Mouse (Mus musculus) midbrain, embryonic 10.5 days (tissue): ENCODE results near the gene Fgd3. TPM values are rescaled to one million over a fixed set of nuclear protein-coding genes. Genes with fewer than 3 reads are reported as not detected.

Source experiments
- DNase-seq: peaks from one replicate; pipeline ENCODE4 v3.0.0-alpha.2; 2017; ENCODE audit warnings: low spot score
- H3K27ac ChIP-seq: fragments of 300-500 bp; sonication (generic); replicated peaks from 2 replicates; pipeline ENCODE4 v1.5.1; 2016; ENCODE audit warnings: mild to moderate bottlenecking
- H3K27me3 ChIP-seq: fragments of 300-500 bp; sonication (generic); 2 replicates; pipeline ENCODE4 v1.6.1; 2016; ENCODE audit warnings: low read depth, mild to moderate bottlenecking; ENCODE audit not compliant: poor library complexity, severe bottlenecking
- H3K36me3 ChIP-seq: fragments of 300-500 bp; sonication (generic); 2 replicates; pipeline ENCODE4 v1.6.1; 2016; ENCODE audit warnings: mild to moderate bottlenecking, moderate library complexity
- H3K4me1 ChIP-seq: fragments of 300-500 bp; sonication (generic); 2 replicates; pipeline ENCODE4 v1.6.1; 2016
- H3K4me3 ChIP-seq: fragments of 300-500 bp; sonication (generic); 2 replicates; pipeline ENCODE4 v1.5.1; 2016; ENCODE audit warnings: mild to moderate bottlenecking, moderate library complexity
- H3K9me3 ChIP-seq: fragments of 300-500 bp; sonication (generic); replicated peaks from 2 replicates; pipeline ENCODE4 v1.6.1; 2016; ENCODE audit warnings: mild to moderate bottlenecking
- WGBS: fragments of 180-500 bp; shearing (Covaris S2); methylation state at CpG from one replicate; pipeline ENCODE4 v1.1.7; 2016; 5-methylcytosine and 5-hydroxymethylcytosine counted together
- polyA plus RNA-seq: library from polyadenylated mRNA; unstranded; fragments of >200 nt; fragmentation: Nextera tagmentation; extraction: Ambion mirVana; gene quantifications from 2 replicates; pipeline ENCODE4 v1.2.1, GENCODE M21; 2016

Gene Fgd3
- polyA plus RNA-seq, 1 experiment from 2014 or later = 1.1 TPM

DNA sequence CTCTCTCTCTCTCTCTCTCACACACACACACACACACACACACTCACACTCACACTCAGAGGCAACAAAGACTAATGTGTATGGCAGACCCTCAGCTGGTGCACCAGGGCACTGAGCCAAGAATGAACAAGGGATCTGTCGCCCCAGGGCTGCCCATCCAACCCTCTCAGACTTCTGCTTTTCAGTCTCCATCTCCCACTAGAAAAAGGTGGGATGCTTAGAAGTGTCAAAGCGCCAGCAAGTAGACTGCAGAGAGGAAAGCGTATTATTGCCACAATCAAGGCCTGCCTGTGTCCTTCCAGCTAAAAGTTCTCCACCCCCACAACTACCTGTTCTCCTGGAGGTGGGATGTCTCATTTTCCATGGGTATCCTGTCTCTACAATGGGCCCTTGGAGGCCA is 105.7 kb downstream of the Fgd3 start:
- H3K9me3 ChIP-seq = no peaks in the 10 kb centered on the region
- DNase-seq = no peak
- peaks cover 74% of the 10 kb centered on the region for H3K4me1 ChIP-seq
- peaks cover 50% of the 10 kb centered on the region for H3K27me3 ChIP-seq
- no peak overlapping the region for H3K27ac ChIP-seq
- no peaks in the 10 kb centered on the region for H3K36me3 ChIP-seq
- 89% methylated on average over 3 of the region's 3 CpGs for WGBS
- no peak overlapping the region for H3K4me3 ChIP-seq

DNA sequence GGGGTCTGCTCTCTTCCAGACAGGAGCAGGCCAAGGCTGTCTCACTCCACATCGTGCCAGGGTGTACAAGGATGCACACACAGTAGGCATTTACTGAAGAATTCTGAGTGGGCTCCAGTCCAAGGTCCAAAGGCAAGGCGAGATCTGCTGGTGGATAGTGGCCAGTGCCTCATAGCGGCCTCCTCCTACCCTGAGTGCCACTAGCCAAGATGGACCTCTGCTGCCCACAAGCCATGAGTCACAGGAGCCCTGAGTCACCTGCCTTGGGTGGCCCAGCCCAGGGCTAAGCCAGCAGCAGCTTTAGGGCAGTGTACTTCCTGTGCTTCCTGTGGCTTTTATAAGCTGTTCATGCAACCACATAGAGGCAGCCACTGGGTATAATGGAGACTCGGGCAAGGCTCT is 106.6 kb downstream of the Fgd3 start:
- H3K4me1 ChIP-seq = peaks cover 73% of the 10 kb centered on the region
- DNase-seq = no peak
- H3K9me3 ChIP-seq = no peaks in the 10 kb centered on the region
- H3K27me3 ChIP-seq = peaks cover 47% of the 10 kb centered on the region
- H3K36me3 ChIP-seq = no peaks in the 10 kb centered on the region
- WGBS = 62% methylated on average over 4 of the region's 4 CpGs
- no peak overlapping the region for H3K4me3 ChIP-seq
- H3K27ac ChIP-seq = peak overlapping the region; percentile 50; the same call in 1 of the 2 replicates

DNA sequence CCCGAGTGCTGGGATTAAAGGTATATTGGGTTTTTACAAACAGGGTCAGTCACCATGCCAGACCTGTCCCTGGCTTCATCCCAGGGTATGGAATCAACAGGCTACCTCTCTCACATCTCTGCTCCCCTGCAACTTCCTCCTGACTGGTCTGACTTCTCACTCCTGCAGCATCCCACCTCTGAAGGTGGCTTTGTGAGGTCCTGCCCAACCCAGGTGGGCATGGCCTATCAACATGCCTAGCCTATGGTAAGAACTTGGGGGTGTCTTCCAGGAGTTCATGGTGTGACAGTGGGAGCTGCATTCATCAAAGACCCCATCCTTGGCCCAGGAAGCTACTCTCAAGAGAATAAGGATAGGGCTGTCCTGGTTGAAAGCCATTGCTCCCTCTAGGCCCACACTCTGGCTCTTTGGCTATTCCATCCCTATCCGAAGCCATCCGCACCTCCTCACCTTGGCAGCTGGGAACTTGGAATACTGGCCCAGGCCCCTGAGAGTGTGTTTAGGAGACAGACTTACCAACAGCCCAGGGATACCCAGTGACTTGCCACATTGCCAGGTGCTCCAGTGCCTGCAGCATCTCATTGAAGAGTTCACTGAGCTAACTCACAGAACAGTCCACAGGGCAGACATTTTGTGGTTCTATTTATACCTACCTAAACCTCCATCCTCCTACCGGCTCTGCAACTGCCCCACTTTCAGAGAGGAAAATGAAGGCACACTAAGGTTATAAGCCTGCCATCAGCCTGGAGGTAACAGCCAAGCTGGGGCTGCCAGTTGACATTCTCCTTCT is 107.2 kb downstream of the Fgd3 start:
- peaks cover 69% of the 10 kb centered on the region for H3K4me1 ChIP-seq
- H3K4me3 ChIP-seq = no peak overlapping the region

More for the DNA sequence above, 107.2 kb downstream of the Fgd3 start:
- no peak for DNase-seq
- H3K9me3 ChIP-seq = no peaks in the 10 kb centered on the region
- WGBS = 81% methylated on average over 4 of the region's 4 CpGs
- H3K27ac ChIP-seq = 0 out of 2 replicates have a peak overlapping the region, but pooled peaks have one; percentile 50
- no peaks in the 10 kb centered on the region for H3K36me3 ChIP-seq
- peaks cover 41% of the 10 kb centered on the region for H3K27me3 ChIP-seq

Other genes with a start within 250 kb of the Fgd3 start
- gene Wnk2, start 172.3 kb downstream of the Fgd3 start, polyA plus RNA-seq = 4.3 and 6.9 TPM in 2 replicates
- gene Ninj1, start 132.8 kb downstream of the Fgd3 start, polyA plus RNA-seq = 23.1 and 24.3 TPM in 2 replicates
- gene Card19, start 104.3 kb downstream of the Fgd3 start, polyA plus RNA-seq = 23.1 and 23.3 TPM in 2 replicates
- gene Susd3, start 71.6 kb downstream of the Fgd3 start, polyA plus RNA-seq = 1.0 and 1.2 TPM in 2 replicates
- 29.7 and 33.9 TPM in 2 replicates for gene Bicd2, start 21.3 kb upstream of the Fgd3 start, polyA plus RNA-seq
- gene Ippk, start 100.9 kb upstream of the Fgd3 start, polyA plus RNA-seq = 18.5 and 20.3 TPM in 2 replicates
- 1.2 and 1.6 TPM in 2 replicates for gene Tes3-ps, start 173.0 kb upstream of the Fgd3 start, polyA plus RNA-seq
- gene Ecm2, start 184.5 kb upstream of the Fgd3 start, polyA plus RNA-seq = 0.53 and 0.97 TPM in 2 replicates
- gene Aspn, start 224.1 kb upstream of the Fgd3 start, polyA plus RNA-seq = 0.11 and 0.15 TPM in 2 replicates